Mouse (Mus musculus) thymus, adult 18-20 months (tissue): ENCODE results near the gene Zmiz1.

ENCODE experiments used
- DNase-seq, 2 experiments: peaks; one replicate each; pipeline ENCODE4 v3.0.0; 2022; ENCODE audit warnings: mixed read lengths in 2 of 2

Gene Zmiz1

GRCm38 (mm10) chr14:25456666-25457433, 2.1 kb upstream of the Zmiz1 start:
- DNase-seq = no peak

GRCm38 (mm10) chr14:25457434-25457957, 1.5 kb upstream of the Zmiz1 start:
- DNase-seq = peak; percentile 88 to 89

- DNase-seq = peak in 1 of 2 experiments; percentile 50
Measured at GRCm38 (mm10) chr14:25458111-25459015, 622 bp upstream of the Zmiz1 start.

DNA sequence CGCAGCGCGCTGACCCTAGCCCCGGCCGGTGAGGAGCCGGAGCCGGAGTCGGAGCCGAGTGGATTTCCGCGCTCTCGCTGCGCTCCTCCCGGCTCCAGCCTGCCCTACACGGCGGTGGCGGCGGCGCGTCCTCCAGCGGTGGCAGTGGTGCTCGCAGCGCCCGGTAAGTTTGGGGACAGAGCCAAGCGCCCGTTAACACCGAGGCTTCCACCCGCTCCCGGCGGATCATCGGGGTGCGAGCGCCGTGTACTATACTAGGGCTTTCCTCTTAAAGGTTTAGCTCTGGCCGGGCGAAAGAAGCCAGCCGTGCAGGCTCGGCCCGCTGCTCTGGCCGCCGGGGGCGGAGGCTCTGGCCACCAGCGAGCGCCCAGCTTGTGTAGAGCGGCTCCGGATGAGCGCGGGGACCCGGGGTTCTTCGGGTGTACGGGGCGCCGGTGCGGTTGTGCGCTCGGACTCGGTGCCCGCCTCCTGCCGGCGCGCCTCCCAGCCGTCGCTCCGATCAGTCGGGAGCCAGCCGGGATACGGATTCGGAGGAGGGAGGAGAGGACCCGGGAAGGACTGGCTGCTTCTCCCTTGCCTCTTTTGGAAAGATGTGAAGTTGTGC, 511 bp downstream of the Zmiz1 start:
- peak; percentile 65 to 69 for DNase-seq

DNA sequence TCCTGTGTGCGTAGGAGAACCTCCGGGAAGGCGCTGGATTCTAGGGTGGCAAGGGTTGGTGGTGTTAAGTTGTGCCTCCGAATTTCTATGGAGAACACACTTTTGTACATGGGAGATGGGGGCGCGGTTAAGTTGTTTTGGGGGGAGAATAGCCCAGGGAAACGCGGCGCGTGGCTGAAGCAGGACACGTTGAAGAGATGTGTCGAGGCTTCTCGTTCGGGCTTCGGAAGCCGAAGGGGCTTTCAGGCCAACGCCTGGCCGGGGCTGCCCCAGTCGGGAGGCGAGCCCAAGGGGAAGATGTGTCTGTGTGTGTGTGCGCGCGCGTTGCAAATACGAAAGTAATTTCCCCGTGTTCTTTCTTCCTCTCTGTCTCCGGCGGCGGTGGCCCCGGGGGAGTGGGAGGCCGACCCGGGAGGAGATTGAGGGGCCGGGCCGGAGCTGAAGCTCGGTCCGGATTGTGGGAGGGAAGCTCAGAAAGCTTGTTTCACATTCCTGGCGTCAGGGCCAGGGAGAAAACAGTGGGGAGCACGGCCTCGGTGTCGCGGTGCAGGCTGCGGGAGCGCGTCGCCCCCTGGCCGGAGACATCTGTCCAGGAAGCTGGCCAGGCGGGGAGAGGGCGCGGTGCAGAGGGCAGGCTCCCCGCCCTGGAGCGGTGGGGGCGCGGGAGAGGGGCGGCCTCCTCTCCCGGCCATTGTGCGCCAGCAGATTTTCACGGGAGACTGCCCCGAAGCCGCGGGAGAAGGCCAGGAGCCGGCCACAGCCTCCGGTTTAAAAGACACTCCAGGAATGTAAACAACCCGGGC, 1.2 kb downstream of the Zmiz1 start:
- peak; percentile 48 to 68 for DNase-seq

- peak; percentile 37 to 46 for DNase-seq
Measured at GRCm38 (mm10) chr14:25460801-25461675, 2.1 kb downstream of the Zmiz1 start.

DNA sequence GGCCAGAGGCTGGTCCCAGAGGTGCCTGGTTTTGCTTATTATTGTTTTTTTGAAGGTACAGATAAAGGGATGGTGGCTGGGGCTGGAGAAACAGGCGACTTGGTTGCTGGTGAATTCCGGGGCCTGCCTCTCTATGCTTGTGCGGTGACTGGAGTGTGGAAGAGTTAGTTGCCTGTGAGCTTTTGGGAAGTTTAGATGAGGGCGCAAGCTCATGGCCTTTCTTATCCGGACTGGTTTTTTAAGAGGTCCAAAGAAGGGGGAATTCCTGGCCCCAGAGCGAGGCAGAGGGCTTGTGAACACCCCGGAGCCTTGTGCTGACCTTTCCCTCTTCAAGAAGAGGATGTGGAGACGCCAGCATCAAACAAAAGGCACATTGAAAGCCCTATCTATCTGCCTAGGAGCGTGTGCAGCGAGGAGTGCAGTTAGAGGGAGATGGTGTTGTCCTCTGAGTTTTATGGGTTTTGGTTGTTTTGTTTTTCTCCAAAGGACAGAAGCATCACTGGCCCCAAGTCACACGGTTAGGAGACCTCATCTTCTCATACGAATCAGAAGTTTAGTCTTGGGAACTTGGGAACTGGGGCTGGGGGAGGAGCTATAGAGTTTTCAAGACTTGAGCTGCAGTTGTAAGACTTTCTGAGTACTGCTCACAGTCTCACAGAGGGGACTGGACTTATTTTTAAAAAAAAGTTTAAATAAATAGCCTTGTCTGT, 2.8 kb downstream of the Zmiz1 start:
- no peak for DNase-seq

DNA sequence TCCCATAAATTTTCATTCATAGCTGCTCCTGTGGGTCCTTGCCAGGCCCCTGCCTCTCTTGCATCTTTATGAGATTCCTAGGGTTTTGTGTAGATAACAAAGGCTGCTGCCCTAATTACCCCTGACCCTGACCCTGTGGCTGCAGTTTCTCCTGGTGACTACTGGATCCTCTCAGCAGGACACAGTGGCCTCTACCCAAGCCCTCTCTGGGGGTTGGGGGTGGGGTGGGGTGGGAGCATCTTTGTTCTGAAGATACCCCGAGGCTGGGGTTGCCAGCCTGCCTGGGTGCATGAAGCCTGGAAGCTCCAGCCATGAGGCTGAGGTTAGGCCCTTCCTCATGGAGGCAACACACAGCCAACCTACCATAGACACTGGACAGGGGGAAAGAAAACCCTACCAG, 4.0 kb downstream of the Zmiz1 start:
- no peak for DNase-seq

DNA sequence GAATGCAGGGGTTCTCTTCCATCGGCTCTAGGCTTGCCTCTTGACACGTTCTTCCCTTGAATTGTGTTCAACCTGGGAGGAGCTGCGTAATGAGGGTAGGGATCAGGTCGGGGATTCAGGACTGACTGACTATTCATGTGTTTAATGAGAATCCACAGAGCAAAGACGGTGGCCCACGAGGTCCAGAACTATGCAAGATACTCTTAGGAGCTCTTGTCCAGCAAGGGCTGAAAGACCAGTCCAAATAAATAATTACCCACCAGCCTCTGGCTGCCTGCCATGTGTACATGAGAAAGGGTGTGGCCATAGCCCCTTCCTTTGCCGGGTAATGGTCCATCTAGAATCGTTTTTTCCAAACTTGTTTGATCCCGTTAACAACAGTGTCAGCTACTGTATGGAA, 4.9 kb downstream of the Zmiz1 start:
- no peak for DNase-seq

DNA sequence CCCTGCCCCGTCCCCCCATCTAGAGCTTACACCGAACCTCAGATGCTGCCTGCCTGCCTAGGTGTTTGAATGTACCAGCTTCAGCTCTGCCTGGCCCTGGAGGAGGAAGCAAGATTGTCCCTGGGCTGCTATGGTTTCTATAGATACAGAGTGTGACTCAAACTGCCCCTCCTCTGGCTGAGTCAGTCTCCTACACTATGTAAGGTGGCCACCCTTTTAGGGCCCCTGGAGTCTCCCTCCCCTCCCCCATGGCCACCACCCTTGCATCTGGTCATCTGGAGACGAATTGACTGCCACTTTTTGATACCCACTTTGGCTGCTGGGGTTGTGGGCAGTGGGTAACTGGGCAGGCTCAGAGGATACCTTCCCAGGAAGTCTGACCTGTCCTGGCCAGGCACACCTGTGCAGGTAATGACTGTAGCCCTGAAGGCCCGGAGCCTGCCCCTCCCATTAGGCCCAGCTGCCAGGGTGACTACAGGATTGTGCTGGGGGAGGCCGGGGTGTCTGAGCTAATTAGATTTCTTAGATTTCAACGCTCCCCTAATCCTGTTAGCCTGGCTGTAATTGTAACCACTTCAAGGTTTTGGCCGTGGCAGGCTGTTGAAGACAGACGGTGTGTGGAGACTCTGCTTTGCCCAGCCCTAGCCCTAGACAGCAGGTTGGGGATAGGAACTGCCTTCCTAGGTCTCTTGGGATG, 5.8 kb downstream of the Zmiz1 start:
- no peak for DNase-seq

DNA sequence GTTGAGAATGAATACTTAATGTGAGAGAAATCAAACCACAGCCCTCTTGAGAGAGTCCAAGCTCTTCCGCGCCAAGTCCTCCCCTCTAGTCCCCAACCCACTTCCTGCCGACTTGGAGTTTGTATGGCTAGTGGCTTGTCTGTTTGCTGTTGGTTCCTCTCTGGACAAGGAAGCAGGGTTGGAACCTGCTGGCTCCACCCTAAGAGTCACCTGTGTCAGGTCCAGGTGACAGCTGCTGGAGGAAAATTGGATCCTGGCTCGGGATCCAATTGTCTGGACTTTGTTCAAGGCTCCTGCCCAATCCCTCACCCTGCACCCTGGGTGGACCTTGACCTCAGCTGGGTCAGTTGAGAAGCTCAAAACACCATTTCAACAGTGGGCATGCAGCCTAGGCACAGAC, 7.4 kb downstream of the Zmiz1 start:
- no peak for DNase-seq

DNA sequence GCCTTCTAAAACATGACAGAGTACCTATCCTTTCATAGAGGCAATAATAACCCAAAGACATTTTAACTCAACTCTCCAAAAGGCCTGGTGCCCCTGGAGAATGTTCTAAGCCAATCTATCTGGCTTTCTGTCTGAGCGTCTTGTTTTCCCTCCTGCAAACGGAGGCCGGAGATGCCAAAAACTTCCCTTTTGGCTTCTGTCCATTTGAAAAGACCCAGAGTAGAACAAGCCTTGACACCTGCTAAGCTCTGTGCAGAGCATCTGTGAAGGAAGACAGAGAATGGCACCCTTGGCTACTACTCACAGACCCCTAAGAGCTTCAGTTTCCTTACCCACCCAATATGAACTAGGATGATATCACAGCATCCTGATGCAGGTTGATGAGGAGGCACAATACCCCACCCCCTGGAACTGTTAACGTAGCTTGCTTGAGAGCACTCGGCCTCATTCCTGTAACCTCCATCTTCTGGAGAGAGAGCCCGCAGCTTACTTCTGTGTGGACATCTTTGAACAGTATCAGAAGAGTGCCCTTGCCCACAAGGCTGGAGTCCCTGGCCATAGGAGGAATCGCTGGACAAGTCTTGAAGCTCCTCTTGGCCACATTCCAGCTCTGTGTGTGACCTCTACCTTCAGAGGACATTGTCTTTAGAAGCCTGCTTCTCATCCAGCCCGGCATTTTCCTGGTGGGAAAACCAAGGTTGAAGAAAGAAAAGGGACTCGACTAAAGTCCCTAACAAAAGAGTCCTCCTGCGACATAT, 9.1 kb downstream of the Zmiz1 start:
- DNase-seq = no peak

- no peak for DNase-seq
Measured at GRCm38 (mm10) chr14:25468891-25469529, 10.0 kb downstream of the Zmiz1 start.

DNA sequence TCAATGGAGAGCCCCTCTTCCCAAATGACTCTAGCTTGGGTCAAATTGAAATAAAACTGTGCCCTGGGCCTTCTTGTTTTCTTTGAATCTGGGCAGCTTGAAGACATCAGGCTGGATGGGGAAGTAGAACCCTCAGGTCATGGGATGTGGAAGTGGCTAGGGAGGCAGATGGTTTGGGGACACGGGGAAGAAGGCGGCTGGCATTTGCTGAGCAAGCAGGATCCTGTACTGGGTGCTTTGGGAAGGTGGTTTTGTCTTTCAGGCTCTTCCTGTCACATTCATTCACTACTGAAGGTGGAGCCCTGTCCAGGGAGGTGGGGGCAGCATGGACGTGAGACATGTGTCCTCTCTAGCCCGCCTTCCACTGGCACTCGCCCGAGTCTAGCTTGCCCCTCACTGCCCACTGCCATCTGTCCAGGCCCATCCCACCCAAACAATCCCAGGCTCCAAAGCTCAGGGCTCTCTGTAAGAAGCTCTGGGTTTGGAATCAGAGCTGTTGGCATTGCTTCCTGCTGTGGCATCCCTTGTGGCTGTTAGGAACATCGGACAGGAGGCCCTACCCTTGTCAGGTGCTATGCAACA, 11.3 kb downstream of the Zmiz1 start:
- DNase-seq = no peak

DNA sequence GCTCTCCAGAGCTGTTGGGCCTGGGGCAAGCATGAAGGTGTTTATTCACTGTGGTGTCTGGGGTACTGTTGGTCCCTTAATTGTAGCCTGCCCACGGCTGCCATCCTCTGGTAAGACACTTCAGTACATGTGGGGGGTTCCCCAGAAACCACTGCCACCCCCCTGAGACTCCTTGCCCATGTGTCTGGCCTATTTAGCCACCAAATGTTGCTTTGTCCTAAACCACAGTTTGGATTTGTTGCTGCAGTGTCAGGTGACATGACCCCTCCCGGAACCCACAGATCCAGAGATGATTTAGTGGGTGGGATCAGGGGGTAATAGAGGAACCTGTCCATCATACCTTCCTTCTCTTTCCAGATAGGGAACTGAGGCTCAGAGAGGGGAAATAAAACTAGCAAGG, 12.1 kb downstream of the Zmiz1 start:
- DNase-seq = no peak

- DNase-seq = no peak
Measured at GRCm38 (mm10) chr14:25472096-25472861, 13.3 kb downstream of the Zmiz1 start.

- peak; percentile 57 to 62 for DNase-seq
Measured at GRCm38 (mm10) chr14:25472981-25473649, 14.1 kb downstream of the Zmiz1 start.
